Mouse (Mus musculus) MEL (cell line): ENCODE measurements around the gene Ptprj. TPM values are rescaled to one million over a fixed set of nuclear protein-coding genes. Genes with fewer than 3 reads are reported as not detected.
"Not testable (repeated sequence)": the region's sequence is repeated elsewhere in the genome, so short reads cannot be mapped to it uniquely, and the experiment has no call there.

Experiments used
- DNase-seq: peaks from one replicate; pipeline ENCODE4 v3.0.0; 2011; ENCODE audit warnings: low read depth, low spot score
- H3K27ac ChIP-seq: 2 replicates; pipeline ENCODE4 v1.5.1; 2012; ENCODE audit warnings: low read depth, mild to moderate bottlenecking, control low read depth, low read length, moderate library complexity; ENCODE audit not compliant: control insufficient read depth
- H3K27me3 ChIP-seq, 2 experiments: fragments of 150-350 bp in 1 of 2; sonication (generic) in 1 of 2; 2 replicates each; pipeline ENCODE4 v1.6.1; 2012; ENCODE audit warnings: low read length in 2 of 2, mild to moderate bottlenecking in 2 of 2, improper control_type of control experiment in 1 of 2, moderate library complexity in 1 of 2; ENCODE audit not compliant: insufficient read depth in 2 of 2, control insufficient read depth in 1 of 2
- H3K36me3 ChIP-seq, 2 experiments: 2 replicates each; pipeline ENCODE4 v1.6.1; 2012 to 2014; ENCODE audit warnings: low read length in 2 of 2, improper control_type of control experiment in 1 of 2, inconsistent platforms in 1 of 2, mild to moderate bottlenecking in 1 of 2; ENCODE audit not compliant: insufficient read depth in 2 of 2, control insufficient read depth in 1 of 2
- H3K4me1 ChIP-seq, 2 experiments: fragments of 150-350 bp in 1 of 2; sonication (generic) in 1 of 2; 2 replicates each; pipeline ENCODE4 v1.6.1; 2012; ENCODE audit warnings: low read length in 2 of 2, improper control_type of control experiment in 1 of 2, mild to moderate bottlenecking in 1 of 2; ENCODE audit not compliant: insufficient read depth in 2 of 2, control insufficient read depth in 1 of 2
- H3K4me3 ChIP-seq, 2 experiments: fragments of 150-350 bp in 1 of 2; sonication (generic) in 1 of 2; 2 replicates each; pipeline ENCODE4 v1.5.1; 2012; ENCODE audit warnings: low read depth in 2 of 2, low read length in 2 of 2, mild to moderate bottlenecking in 2 of 2, moderate library complexity in 2 of 2, control low read depth in 1 of 2, improper control_type of control experiment in 1 of 2; ENCODE audit not compliant: control insufficient read depth in 1 of 2, insufficient read depth in 1 of 2
- H3K79me2 ChIP-seq: 2 replicates; pipeline ENCODE4 v1.6.1; 2012; ENCODE audit warnings: mild to moderate bottlenecking, low read length, moderate library complexity; ENCODE audit not compliant: control insufficient read depth, poor library complexity, insufficient read depth
- H3K9ac ChIP-seq: 2 replicates; pipeline ENCODE4 v1.6.1; 2012; ENCODE audit warnings: low read depth, mild to moderate bottlenecking, control low read depth, low read length, moderate library complexity; ENCODE audit not compliant: control insufficient read depth, poor library complexity, severe bottlenecking
- H3K9me3 ChIP-seq: fragments of 150-350 bp; sonication (generic); replicated peaks from 2 replicates; pipeline ENCODE4 v1.6.1; 2012; ENCODE audit warnings: mild to moderate bottlenecking, low read length, improper control_type of control experiment, moderate library complexity; ENCODE audit not compliant: insufficient read depth
- polyA plus RNA-seq, 2 experiments: library from polyadenylated mRNA; stranded (reverse) in 1 of 2; unstranded in 1 of 2; fragments of >175 nt in 1 of 2; fragments of >200 nt in 1 of 2; gene quantifications; 2 replicates each; pipeline versions ENCODE4 v1.2.1 to v1.2.4; 2012; ENCODE audit warnings: low replicate concordance in 2 of 2, low read depth in 1 of 2; ENCODE audit not compliant: insufficient read length in 2 of 2, insufficient read depth in 1 of 2, missing spikeins in 1 of 2
- total RNA-seq: library from RNA; depleted of rRNA; stranded (reverse); fragments of 300-350 nt; gene quantifications from 2 replicates; pipeline ENCODE4 v1.2.3, GENCODE M21; 2012

Gene Ptprj
- total and polyA plus RNA-seq, 3 experiments = 6.4 to 10.2 TPM; not detected in 1

- H3K27ac ChIP-seq, H3K27me3 ChIP-seq, H3K4me3 ChIP-seq, H3K36me3 ChIP-seq, H3K79me2 ChIP-seq, H3K9ac ChIP-seq, H3K9me3 ChIP-seq, H3K4me1 ChIP-seq, DNase-seq: not testable (repeated sequence)
Measured at GRCm38 (mm10) chr2:90437453-90437852, 143.0 kb downstream of the Ptprj start.

GRCm38 (mm10) chr2:90429782-90430181 is 150.7 kb downstream of the Ptprj start:
- H3K9ac ChIP-seq, H3K4me3 ChIP-seq, H3K27me3 ChIP-seq, H3K4me1 ChIP-seq, H3K9me3 ChIP-seq, DNase-seq, H3K27ac ChIP-seq, H3K36me3 ChIP-seq, H3K79me2 ChIP-seq: not testable (repeated sequence)

DNA sequence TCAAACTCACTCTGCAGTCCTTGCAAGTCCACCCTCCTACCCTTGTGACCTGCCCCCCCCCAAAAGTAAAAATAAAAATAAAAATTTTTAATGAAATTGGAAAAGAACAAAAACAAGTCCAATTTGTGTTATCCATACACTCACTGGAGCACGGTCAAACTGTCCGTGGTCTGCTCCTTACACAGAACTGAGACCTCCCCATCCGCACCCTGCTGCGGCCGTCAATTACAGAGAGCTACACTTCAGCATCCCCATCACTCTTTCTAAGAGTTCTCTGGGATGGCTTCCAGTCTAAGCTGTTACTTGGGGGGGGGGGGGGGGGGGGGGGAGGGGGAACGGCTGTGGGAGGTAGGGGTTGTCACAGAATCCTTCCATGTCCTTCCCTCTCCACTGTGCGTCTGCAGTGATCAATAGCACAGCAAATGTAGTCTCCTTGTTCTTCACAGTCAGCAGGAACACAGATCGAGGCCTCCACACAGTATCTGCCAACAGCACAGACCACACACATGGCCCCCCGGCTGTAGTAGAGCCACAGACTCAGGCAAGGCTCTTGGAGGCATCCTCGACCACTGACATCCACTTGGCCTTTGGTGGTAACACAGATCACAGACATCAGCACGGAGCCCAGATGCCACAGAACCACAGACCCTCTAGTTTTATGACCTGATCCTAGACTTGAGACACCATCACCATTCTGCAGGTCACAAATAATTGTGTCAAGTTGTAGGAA is 151.3 kb downstream of the Ptprj start:
- H3K27ac ChIP-seq, H3K27me3 ChIP-seq, H3K9ac ChIP-seq, H3K36me3 ChIP-seq, H3K4me1 ChIP-seq, H3K4me3 ChIP-seq, H3K79me2 ChIP-seq, DNase-seq, H3K9me3 ChIP-seq: not testable (repeated sequence)

DNA sequence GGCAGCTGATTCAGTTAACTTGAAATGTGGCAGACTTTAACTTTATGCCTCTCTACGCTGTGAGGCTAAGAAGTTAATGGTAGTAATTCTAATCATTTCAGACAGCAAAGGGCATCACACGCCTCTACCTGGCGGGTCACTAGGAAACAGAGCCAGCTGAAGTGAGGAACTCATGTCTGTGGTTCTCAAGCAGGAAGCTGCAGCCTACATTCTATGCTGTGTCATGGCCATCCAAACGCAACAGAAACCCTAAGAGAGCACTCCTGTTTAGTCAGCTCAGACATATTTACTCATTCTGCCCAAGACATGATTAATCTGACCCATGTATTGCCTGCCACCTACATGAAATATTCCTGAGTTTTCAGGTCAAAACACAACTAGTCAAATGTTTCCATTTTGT is 155.5 kb downstream of the Ptprj start:
- H3K4me3 ChIP-seq, H3K9me3 ChIP-seq, H3K27me3 ChIP-seq, H3K4me1 ChIP-seq, DNase-seq, H3K36me3 ChIP-seq, H3K27ac ChIP-seq, H3K79me2 ChIP-seq, H3K9ac ChIP-seq: not testable (repeated sequence)

DNA sequence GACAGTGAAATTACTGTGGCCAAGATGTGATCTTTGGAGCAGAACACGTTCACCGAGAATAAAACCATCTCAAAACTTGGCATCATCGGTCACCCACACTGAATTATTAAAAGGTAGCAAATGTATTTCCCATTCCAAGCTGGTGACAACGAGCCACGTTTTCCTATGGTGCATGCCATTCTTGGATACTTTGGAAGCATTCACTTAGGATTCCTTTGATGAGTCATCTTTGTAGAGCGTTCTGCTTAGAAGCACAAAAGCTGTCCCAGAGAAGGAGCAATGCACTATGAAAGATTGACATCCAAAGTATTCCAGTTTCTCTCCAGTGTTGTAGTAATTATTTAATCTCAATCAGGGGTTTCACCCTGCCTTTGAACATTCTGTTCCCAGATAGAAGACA is 158.2 kb downstream of the Ptprj start:
- not testable (repeated sequence) for H3K27me3 ChIP-seq, DNase-seq, H3K9ac ChIP-seq, H3K4me3 ChIP-seq, H3K4me1 ChIP-seq, H3K79me2 ChIP-seq, H3K9me3 ChIP-seq, H3K27ac ChIP-seq, H3K36me3 ChIP-seq

DNA sequence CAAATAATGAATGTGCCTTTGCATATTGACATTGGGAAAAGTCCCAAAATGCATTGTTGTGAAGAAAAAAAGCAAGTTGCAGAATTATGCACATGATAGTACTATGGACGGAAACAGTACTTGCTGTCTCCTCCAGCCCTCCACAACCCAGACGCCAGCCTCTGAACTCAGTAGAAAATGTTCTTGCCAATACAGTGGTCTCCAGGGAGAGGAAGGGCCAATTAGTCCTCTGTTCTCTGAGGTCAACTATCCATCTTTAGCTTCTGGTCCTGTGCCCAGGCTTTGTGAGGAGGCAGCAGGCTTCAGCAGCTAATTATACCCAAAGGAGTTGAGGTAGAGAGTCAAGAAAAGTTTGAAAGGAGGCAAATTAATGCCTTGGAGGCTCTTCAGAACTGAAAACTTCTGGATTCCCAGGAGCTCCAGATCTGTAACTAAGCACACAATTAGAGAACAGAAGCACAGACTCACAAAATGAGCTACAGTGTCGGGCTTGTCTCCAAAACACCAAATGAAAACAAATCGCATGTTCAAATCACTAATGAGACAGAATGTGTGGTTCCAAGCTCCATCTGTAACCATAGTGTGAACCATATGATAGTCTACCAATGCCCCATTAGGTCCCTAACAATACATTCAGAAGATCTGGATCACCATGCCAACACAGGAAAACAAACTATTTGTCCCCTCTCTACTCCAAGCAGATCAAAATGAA is 166.2 kb downstream of the Ptprj start:
- not testable (repeated sequence) for H3K79me2 ChIP-seq, H3K36me3 ChIP-seq, H3K9me3 ChIP-seq, H3K4me3 ChIP-seq, H3K9ac ChIP-seq, DNase-seq, H3K27me3 ChIP-seq, H3K27ac ChIP-seq, H3K4me1 ChIP-seq

DNA sequence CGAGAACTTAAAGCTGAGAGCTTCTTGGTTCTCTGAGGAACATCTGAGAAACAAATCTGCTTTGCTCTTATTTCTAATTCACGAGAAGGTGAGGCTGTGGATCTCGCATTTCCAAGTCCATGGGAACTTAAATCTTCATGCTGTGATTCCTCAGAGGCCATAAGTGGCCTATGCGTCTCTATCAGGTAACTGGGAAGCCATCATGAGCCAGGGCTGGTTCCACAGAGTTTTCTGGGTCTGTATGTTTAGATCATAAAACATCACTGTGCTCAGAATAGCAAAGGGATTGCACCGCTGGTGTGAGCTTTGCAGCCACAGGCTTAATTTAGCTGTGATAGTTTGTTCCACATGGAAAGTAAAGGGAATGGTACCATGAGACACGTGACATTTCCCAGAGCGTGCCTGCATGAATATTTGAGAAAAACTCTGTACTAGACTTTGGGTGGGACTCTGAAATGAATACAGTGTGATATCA is 181.8 kb downstream of the Ptprj start, which contains the start of gene Olfr1274-ps:
Olfr1274-ps (plus strand) TSS at position 51 of the 475 bp plus-strand sequence.
- not testable (repeated sequence) for H3K9ac ChIP-seq, DNase-seq, H3K79me2 ChIP-seq, H3K27me3 ChIP-seq, H3K27ac ChIP-seq, H3K4me3 ChIP-seq, H3K9me3 ChIP-seq, H3K36me3 ChIP-seq, H3K4me1 ChIP-seq
